8 mouse cellular contexts compared by ENCODE assay signal in the genomic region with DNA sequence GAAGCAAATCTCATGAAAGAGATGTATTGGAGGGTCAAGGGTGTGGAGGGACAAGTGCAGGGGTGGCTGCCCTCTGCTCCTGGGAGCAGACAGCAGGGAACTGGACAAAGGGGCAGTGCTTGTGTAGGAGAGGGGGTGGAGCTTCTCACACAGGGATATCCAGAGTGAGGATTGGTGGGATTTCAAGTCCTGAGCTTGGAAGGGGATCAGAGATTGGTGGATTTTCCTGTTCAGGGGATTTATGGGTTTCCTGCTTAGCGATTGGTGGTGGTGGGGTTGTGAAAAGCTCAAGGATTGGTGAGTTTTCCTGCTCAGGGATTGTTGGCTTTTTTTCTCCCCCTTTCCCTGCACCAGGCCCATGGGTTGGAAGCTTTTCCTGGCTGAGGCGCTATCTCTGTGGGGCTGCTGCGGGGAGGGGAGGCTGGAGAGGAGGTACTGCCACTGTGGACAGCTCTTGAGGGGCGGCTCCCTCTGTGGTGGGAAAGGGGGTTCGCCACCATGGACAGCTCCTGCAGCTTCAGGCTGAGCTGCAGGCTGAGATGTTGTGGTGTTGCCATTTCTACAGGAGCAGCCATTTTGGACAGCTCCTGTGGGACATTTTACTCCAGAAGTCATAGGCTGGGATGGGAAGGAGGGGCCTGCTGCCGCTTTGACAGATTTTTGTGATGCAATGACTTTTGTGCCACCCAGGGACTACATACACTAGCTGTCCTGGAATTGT. TPM values are rescaled to one million over a fixed set of nuclear protein-coding genes. Genes with fewer than 3 reads are reported as not detected.
DNase-seq lines count a peak whose midpoint lies in the region; ATAC-seq lines count a peak whose summit lies in the region.

No protein-coding gene starts in this region.

- no peak overlapping the region for H3K4me2 ChIP-seq in heart, embryonic 11.5 days
- H3K4me2 ChIP-seq in lung, embryonic 16.5 days (ENCODE audit: low read depth, low read length), result no peak overlapping the region

- 0 out of 2 replicates have a peak, but pooled peaks have one; percentile 46 for ATAC-seq in heart, embryonic 11.5 days (replicated peaks; ENCODE audit: insufficient number of reproducible peaks, low FRiP score, low TSS enrichment)
- ATAC-seq in lung, embryonic 16.5 days (ENCODE audit: low read depth), result peak; percentile 92

- no peak overlapping the region for H3K9ac ChIP-seq in heart, embryonic 11.5 days (ENCODE audit: low read depth, low read length)
- H3K9ac ChIP-seq in lung, embryonic 16.5 days (ENCODE audit: low read length), result no peak overlapping the region

- 10% methylated on average over 6 of the region's 6 CpGs for WGBS in heart, embryonic 11.5 days (ENCODE audit: insufficient replicate concordance)
- 17% methylated on average over 6 of the region's 6 CpGs for WGBS in lung, embryonic 16.5 days

- H3K4me3 ChIP-seq in heart, embryonic 11.5 days (ENCODE audit: low read depth, low read length), result no peak overlapping the region
- H3K4me3 ChIP-seq in lung, embryonic 16.5 days (ENCODE audit: low read length), result no peak overlapping the region

- no peaks in the 10 kb centered on the region for H3K4me1 ChIP-seq in heart, embryonic 11.5 days (ENCODE audit: control insufficient read depth, insufficient read depth, low read length)
- H3K4me1 ChIP-seq in lung, embryonic 16.5 days (replicated peaks; ENCODE audit: control insufficient read depth, insufficient read depth, low read length), result no peaks in the 10 kb centered on the region

- H3K36me3 ChIP-seq in heart, embryonic 11.5 days (ENCODE audit: control insufficient read depth, insufficient read depth, low read length), result no peaks in the 10 kb centered on the region
- H3K36me3 ChIP-seq in lung, embryonic 16.5 days (ENCODE audit: control insufficient read depth, insufficient read depth, low read length), result no peaks in the 10 kb centered on the region

- no peaks in the 10 kb centered on the region for H3K27me3 ChIP-seq in heart, embryonic 11.5 days (ENCODE audit: control insufficient read depth, insufficient read depth, low read length)
- H3K27me3 ChIP-seq in lung, embryonic 16.5 days (ENCODE audit: control insufficient read depth, insufficient read depth, low read depth, low read length), result no peaks in the 10 kb centered on the region

- no peak overlapping the region for H3K27ac ChIP-seq in heart, embryonic 11.5 days (ENCODE audit: low read depth, low read length)
- H3K27ac ChIP-seq in lung, embryonic 16.5 days (ENCODE audit: low read length), result no peak overlapping the region

- DNase-seq in heart, adult 8-10 months (ENCODE audit: low spot score), result no peak
- DNase-seq in A20 (ENCODE audit: low read depth, low spot score), result peak; percentile 56
- peak; percentile 27 for DNase-seq in adrenal gland, adult 8-10 months
- DNase-seq in heart, postnatal 10 days, result peak; percentile 68 to 73
- DNase-seq in thymus, postnatal 14 days, result peak; percentile 29
- DNase-seq in cerebellum, adult 11 months, result no peak

- no peaks in the 10 kb centered on the region for H3K9me3 ChIP-seq in heart, embryonic 11.5 days (replicated peaks; ENCODE audit: control insufficient read depth, low read length)
- no peaks in the 10 kb centered on the region for H3K9me3 ChIP-seq in lung, embryonic 16.5 days (ENCODE audit: control insufficient read depth, low read length)

- intact Hi-C loops in heart, postnatal 10 days (cut with DNase I), result no loop called here

RNA-seq across cellular contexts. Expression of gene Faiml, which starts 18.9 kb away (rescaled TPM):
- polyA plus RNA-seq in heart, embryonic 11.5 days (2014; fragmentation: Nextera tagmentation; extraction: Ambion mirVana), result not detected in 2 replicates
- not detected for total RNA-seq in heart, adult 8-10 months (2022)
- not detected for total RNA-seq in adrenal gland, adult 8-10 months (2022)
- not detected for total RNA-seq in heart, postnatal 10 days (2021)
- polyA plus RNA-seq in lung, embryonic 16.5 days (2015; fragmentation: Nextera tagmentation; extraction: Ambion mirVana), result not detected in 2 replicates

RNA-seq across cellular contexts. Expression of gene Cep70, which starts 25.0 kb away (rescaled TPM):
- 26.1 and 27.5 TPM in 2 replicates for polyA plus RNA-seq in heart, embryonic 11.5 days (2014; fragmentation: Nextera tagmentation; extraction: Ambion mirVana)
- total RNA-seq in heart, adult 8-10 months (2022), result 10 to 100 TPM in 1 of 4 experiments, 1 to 10 TPM in 3; 5.4 to 12.6 (median 6.7) TPM
- 10 to 100 TPM in 2 of 4 experiments, 1 to 10 TPM in 2; 8.2 to 18.2 (median 12.7) TPM for total RNA-seq in adrenal gland, adult 8-10 months (2022)
- total RNA-seq in heart, postnatal 10 days (2021), result 1 to 10 TPM; 7.1 to 8.5 TPM
- polyA plus RNA-seq in lung, embryonic 16.5 days (2015; fragmentation: Nextera tagmentation; extraction: Ambion mirVana), result 31.2 and 34.4 TPM in 2 replicates

Comparison
In these comparisons a context has a peak if more than half of its experiments do, and no peak if none do; other contexts are left out.
1. DNase-seq: peak in A20 (single experiment), adrenal gland, adult 8-10 months (single experiment), heart, postnatal 10 days (2 of 2) and thymus, postnatal 14 days (single experiment); none in heart, adult 8-10 months (single experiment) and cerebellum, adult 11 months (single experiment).